Mouse (Mus musculus): ENCODE data around the gene Atl2. TPM values are rescaled to one million over a fixed set of nuclear protein-coding genes. Genes with fewer than 3 reads are reported as not detected.

Gene Atl2
- total RNA-seq (2021) = 100 to 1,000 TPM; 143 to 147 TPM
- long read RNA-seq, experiment 1, transcript Atl2-201 (13 exons, 3,618 nt) = major isoform, 397 of 446 reads
- long read RNA-seq, experiment 1, partial matches to known transcripts = 16 of 446 reads
- long read RNA-seq, experiment 1, other reads (novel, unspliced or antisense) = 32 of 446 reads
- long read RNA-seq, experiment 2, transcript Atl2-201 (13 exons, 3,618 nt) = major isoform, 392 of 438 reads
- long read RNA-seq, experiment 2, partial matches to known transcripts = 18 of 438 reads
- long read RNA-seq, experiment 2, other reads (novel, unspliced or antisense) = 28 of 438 reads

GRCm38 (mm10) chr17:79895911-79896423 is at the start of gene Atl2:
Gene Atl2, minus strand, starts transcription at chr17:79896123.
- peak; percentile 95 for DNase-seq (ENCODE audit: low spot score)

GRCm38 (mm10) chr17:79944851-79945250 is 48.9 kb upstream of the Atl2 start:
- DNase-seq (ENCODE audit: low spot score) = no peak

GRCm38 (mm10) chr17:79942418-79942817 is 46.5 kb upstream of the Atl2 start:
- no peak for DNase-seq (ENCODE audit: low spot score)

- DNase-seq (ENCODE audit: low spot score) = no peak
Observed at GRCm38 (mm10) chr17:79939133-79939532, 43.2 kb upstream of the Atl2 start.

- DNase-seq (ENCODE audit: low spot score) = no peak
Observed at GRCm38 (mm10) chr17:79937921-79938601, 42.1 kb upstream of the Atl2 start.

- DNase-seq (ENCODE audit: low spot score) = no peak
Observed at GRCm38 (mm10) chr17:79934370-79934769, 38.4 kb upstream of the Atl2 start.

- DNase-seq (ENCODE audit: low spot score) = no peak
Observed at GRCm38 (mm10) chr17:79932676-79933278, 36.9 kb upstream of the Atl2 start.

GRCm38 (mm10) chr17:79927110-79927509 is 31.2 kb upstream of the Atl2 start:
- DNase-seq (ENCODE audit: low spot score) = no peak

GRCm38 (mm10) chr17:79926486-79926885 is 30.6 kb upstream of the Atl2 start:
- no peak for DNase-seq (ENCODE audit: low spot score)

- DNase-seq (ENCODE audit: low spot score) = no peak
Observed at GRCm38 (mm10) chr17:79925865-79926421, 30.0 kb upstream of the Atl2 start.

- no peak for DNase-seq (ENCODE audit: low spot score)
Observed at GRCm38 (mm10) chr17:79920355-79920754, 24.4 kb upstream of the Atl2 start.

GRCm38 (mm10) chr17:79919566-79920350 is 23.8 kb upstream of the Atl2 start:
- peak; percentile 68 for DNase-seq (ENCODE audit: low spot score)

GRCm38 (mm10) chr17:79918484-79919004 is 22.6 kb upstream of the Atl2 start:
- peak; percentile 54 for DNase-seq (ENCODE audit: low spot score)

GRCm38 (mm10) chr17:79916996-79917395 is 21.1 kb upstream of the Atl2 start:
- no peak for DNase-seq (ENCODE audit: low spot score)

- DNase-seq (ENCODE audit: low spot score) = no peak
Observed at GRCm38 (mm10) chr17:79912174-79912573, 16.3 kb upstream of the Atl2 start.

- DNase-seq (ENCODE audit: low spot score) = no peak
Observed at GRCm38 (mm10) chr17:79911718-79912117, 15.8 kb upstream of the Atl2 start.

GRCm38 (mm10) chr17:79909571-79909970 is 13.6 kb upstream of the Atl2 start:
- no peak for DNase-seq (ENCODE audit: low spot score)

GRCm38 (mm10) chr17:79907698-79908097 is 11.8 kb upstream of the Atl2 start:
- no peak for DNase-seq (ENCODE audit: low spot score)

GRCm38 (mm10) chr17:79906791-79907494 is 11.0 kb upstream of the Atl2 start:
- DNase-seq (ENCODE audit: low spot score) = no peak

- DNase-seq (ENCODE audit: low spot score) = no peak
Observed at GRCm38 (mm10) chr17:79904593-79904992, 8.7 kb upstream of the Atl2 start.

Data from gastrocnemius, adult 18-20 months (tissue).